Mouse (Mus musculus) small intestine, adult 2 months (tissue): ENCODE results near the gene Celsr2. TPM values are rescaled to one million over a fixed set of nuclear protein-coding genes. Genes with fewer than 3 reads are reported as not detected.

Source experiments
- H3K27ac ChIP-seq: fragments of 200-500 bp; 2 replicates; pipeline ENCODE4 v1.5.1; 2012; ENCODE audit warnings: low read depth, low read length, control low read depth, inconsistent platforms; ENCODE audit not compliant: insufficient read depth
- H3K27me3 ChIP-seq: fragments of 200-500 bp; 2 replicates; pipeline ENCODE4 v1.6.1; 2012; ENCODE audit warnings: mild to moderate bottlenecking, moderate library complexity, low read length, inconsistent platforms; ENCODE audit not compliant: control insufficient read depth, insufficient read depth
- H3K36me3 ChIP-seq: fragments of 200-500 bp; 2 replicates; pipeline ENCODE4 v1.6.1; 2012; ENCODE audit warnings: mild to moderate bottlenecking, low read length, control low read depth, inconsistent platforms; ENCODE audit not compliant: control insufficient read depth, insufficient read depth
- H3K4me1 ChIP-seq: fragments of 200-500 bp; 2 replicates; pipeline ENCODE4 v1.6.1; 2012; ENCODE audit warnings: low read length, inconsistent platforms, mixed read lengths; ENCODE audit not compliant: control insufficient read depth, insufficient read depth, insufficient read length
- H3K4me3 ChIP-seq: fragments of 200-500 bp; 2 replicates; pipeline ENCODE4 v1.5.1; 2012; ENCODE audit warnings: low read depth, mild to moderate bottlenecking, control low read depth, inconsistent platforms, low read length, moderate library complexity
- CTCF ChIP-seq: fragments of 200-500 bp; IDR thresholded peaks from 2 replicates; pipeline ENCODE4 v1.5.1; 2012; ENCODE audit warnings: low read depth, mild to moderate bottlenecking, control low read depth, inconsistent platforms, low read length, moderate library complexity, mixed read lengths; ENCODE audit not compliant: insufficient replicate concordance, insufficient read length; ENCODE audit errors: extremely low read depth
- POLR2A ChIP-seq: fragments of 200-500 bp; IDR thresholded peaks from 2 replicates; pipeline ENCODE4 v1.6.1; 2012; ENCODE audit warnings: low read depth, mild to moderate bottlenecking, control low read depth, inconsistent platforms, low read length, moderate library complexity
- WGBS: fragments of 180-500 bp; shearing (Covaris S2); methylation state at CpG from one replicate; pipeline ENCODE4 v1.1.7; 2018; 5-methylcytosine and 5-hydroxymethylcytosine counted together
- polyA plus RNA-seq: library from polyadenylated mRNA; depleted of rRNA; stranded (reverse); fragments of >200 nt; gene quantifications from 2 replicates; pipeline ENCODE4 v1.2.3, GENCODE M21; 2012; rRNA removed

Gene Celsr2
- polyA plus RNA-seq, 1 experiment = 2.7 TPM

GRCm38 (mm10) chr3:108360894-108361293, 54.5 kb downstream of the Celsr2 start:
- WGBS = 43% methylated on average over 7 of the region's 7 CpGs
- Histone ChIP-seq H3K4me3 (no peak overlapping the region), H3K27me3 (no peaks in the 10 kb centered on the region), H3K36me3 (peaks cover 16% of the 10 kb centered on the region), H3K4me1 (no peaks in the 10 kb centered on the region), H3K27ac (no peak overlapping the region)
- TF ChIP-seq CTCF (no peak), POLR2A (no peak)

GRCm38 (mm10) chr3:108358445-108358844, 56.9 kb downstream of the Celsr2 start:
- H3K27ac ChIP-seq = no peak overlapping the region
- no peak overlapping the region for H3K4me3 ChIP-seq
- peaks cover 33% of the 10 kb centered on the region for H3K36me3 ChIP-seq
- 83% methylated on average over 6 of the region's 6 CpGs for whole genome bisulfite sequencing
- TF ChIP-seq CTCF (no peak), POLR2A (no peak)
- no peaks in the 10 kb centered on the region for H3K27me3 ChIP-seq
- no peaks in the 10 kb centered on the region for H3K4me1 ChIP-seq

DNA sequence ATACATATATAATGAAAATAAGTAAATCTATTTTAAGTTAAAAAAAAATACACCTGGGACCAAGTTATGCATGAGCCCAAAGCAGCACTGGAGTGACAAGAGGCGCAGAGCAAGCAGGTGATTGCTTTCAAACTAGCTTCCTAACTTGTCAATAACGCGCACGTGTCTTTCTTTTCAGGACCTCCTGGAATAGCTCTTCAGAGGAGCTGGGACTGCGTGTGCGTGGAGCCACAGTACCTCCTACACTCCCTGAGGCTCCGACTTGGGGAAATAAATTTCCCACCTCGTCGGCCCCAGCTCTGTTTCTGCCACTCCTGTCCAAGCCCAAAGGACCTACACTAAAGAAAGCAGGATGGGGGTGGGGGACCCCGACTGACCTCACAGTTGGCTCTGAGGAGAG, 58.3 kb downstream of the Celsr2 start:
- Histone ChIP-seq H3K27ac (no peak overlapping the region), H3K36me3 (peaks cover 40% of the 10 kb centered on the region), H3K4me1 (no peaks in the 10 kb centered on the region), H3K27me3 (no peaks in the 10 kb centered on the region), H3K4me3 (no peak overlapping the region)
- TF ChIP-seq POLR2A = no peak
- TF ChIP-seq CTCF = no peak
- 94% methylated on average over 10 of the region's 10 CpGs for WGBS

GRCm38 (mm10) chr3:108355245-108355644, 60.1 kb downstream of the Celsr2 start:
- no peaks in the 10 kb centered on the region for H3K4me1 ChIP-seq
- H3K27ac ChIP-seq = no peak overlapping the region
- H3K36me3 ChIP-seq = peaks cover 52% of the 10 kb centered on the region
- WGBS = 81% methylated on average over 3 of the region's 3 CpGs
- H3K27me3 ChIP-seq = no peaks in the 10 kb centered on the region
- no peak for TF ChIP-seq CTCF
- TF ChIP-seq POLR2A = no peak
- no peak overlapping the region for H3K4me3 ChIP-seq

DNA sequence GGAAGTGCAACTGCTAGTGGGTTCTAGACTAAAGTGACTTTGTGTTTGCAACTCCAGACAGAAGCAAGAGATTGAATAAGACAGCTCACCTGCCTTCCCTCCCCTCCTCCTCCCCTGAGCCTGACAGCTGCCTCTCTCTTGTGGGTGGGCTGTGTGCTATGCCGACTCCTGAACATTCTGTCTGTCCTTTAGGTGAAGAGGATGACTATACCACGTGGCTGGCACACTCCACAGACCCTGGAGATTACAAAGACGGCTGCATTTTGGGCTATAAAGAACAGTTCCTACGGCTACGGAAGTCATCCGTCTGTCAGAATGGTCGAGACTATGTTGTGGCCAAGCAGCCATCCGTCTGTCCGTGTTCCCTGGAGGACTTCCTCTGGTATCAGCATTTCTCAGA, 67.0 kb downstream of the Celsr2 start:
- TF ChIP-seq CTCF (no peak), POLR2A (no peak)
- H3K4me3 ChIP-seq = no peak overlapping the region
- no peaks in the 10 kb centered on the region for H3K4me1 ChIP-seq
- H3K36me3 ChIP-seq = peaks cover 44% of the 10 kb centered on the region
- H3K27ac ChIP-seq = no peak overlapping the region
- 81% methylated on average over 9 of the region's 9 CpGs for WGBS
- no peaks in the 10 kb centered on the region for H3K27me3 ChIP-seq

GRCm38 (mm10) chr3:108345855-108346254, 69.5 kb downstream of the Celsr2 start:
- Histone ChIP-seq H3K36me3 (peaks cover 46% of the 10 kb centered on the region), H3K27ac (no peak overlapping the region), H3K27me3 (no peaks in the 10 kb centered on the region), H3K4me1 (no peaks in the 10 kb centered on the region), H3K4me3 (no peak overlapping the region)
- TF ChIP-seq CTCF (no peak), POLR2A (no peak)
- 62% methylated on average over 7 of the region's 7 CpGs for WGBS

GRCm38 (mm10) chr3:108342185-108342584, 73.2 kb downstream of the Celsr2 start:
- Histone ChIP-seq H3K27ac (no peak overlapping the region), H3K4me1 (no peaks in the 10 kb centered on the region), H3K36me3 (peaks cover 48% of the 10 kb centered on the region), H3K4me3 (no peak overlapping the region), H3K27me3 (no peaks in the 10 kb centered on the region)
- WGBS = 88% methylated on average over 7 of the region's 7 CpGs
- TF ChIP-seq POLR2A = no peak
- TF ChIP-seq CTCF = no peak

DNA sequence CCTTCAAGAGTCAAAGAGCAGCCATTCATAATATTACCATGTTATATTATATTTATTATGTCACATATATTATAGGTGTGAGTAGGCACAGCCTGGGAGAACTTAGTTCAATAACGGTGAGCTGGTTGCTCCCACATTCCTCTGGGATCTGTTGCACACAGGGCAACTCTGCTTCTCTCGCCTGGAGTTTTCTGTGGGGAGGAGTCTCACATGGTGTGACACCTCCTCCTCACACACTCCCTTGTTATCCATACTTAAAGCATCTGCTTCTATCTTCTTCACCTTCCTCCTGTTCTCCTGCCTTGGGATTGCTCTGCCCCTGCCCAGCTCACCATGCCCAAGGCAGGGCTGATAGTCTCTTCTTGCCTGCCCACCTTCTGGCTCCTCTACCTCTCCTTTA, 74.3 kb downstream of the Celsr2 start:
- WGBS = 88% methylated on average over 2 of the region's 2 CpGs

More for the DNA sequence above, 74.3 kb downstream of the Celsr2 start:
- H3K27ac ChIP-seq = no peak overlapping the region
- H3K4me1 ChIP-seq = no peaks in the 10 kb centered on the region
- no peak overlapping the region for H3K4me3 ChIP-seq
- TF ChIP-seq POLR2A (no peak), CTCF (no peak)
- H3K36me3 ChIP-seq = peaks cover 40% of the 10 kb centered on the region
- no peaks in the 10 kb centered on the region for H3K27me3 ChIP-seq

Other genes with a start within 250 kb of the Celsr2 start
- 10.1 and 17.6 TPM in 2 replicates for gene Amigo1, start 229.2 kb downstream of the Celsr2 start, polyA plus RNA-seq
- 5.5 and 9.4 TPM in 2 replicates for gene Cyb561d1, start 214.3 kb downstream of the Celsr2 start, polyA plus RNA-seq
- gene Atxn7l2, start 204.6 kb downstream of the Celsr2 start, polyA plus RNA-seq = 3.6 and 9.7 TPM in 2 replicates
- gene Sypl2, start 188.9 kb downstream of the Celsr2 start, polyA plus RNA-seq = 2.5 and 6.3 TPM in 2 replicates
- gene Psma5, start 158.6 kb downstream of the Celsr2 start, polyA plus RNA-seq = 21.9 and 36.2 TPM in 2 replicates
- gene Sort1, start 131.5 kb downstream of the Celsr2 start, polyA plus RNA-seq = 18.1 and 32.8 TPM in 2 replicates
- gene Mybphl, start 50.6 kb downstream of the Celsr2 start, polyA plus RNA-seq = not detected in 2 replicates
- gene Psrc1, start 31.7 kb downstream of the Celsr2 start, polyA plus RNA-seq = 1.3 and 5.3 TPM in 2 replicates
- 11.7 and 28.1 TPM in 2 replicates for gene Sars, start 29.7 kb upstream of the Celsr2 start, polyA plus RNA-seq
- not detected in 2 replicates for gene 1700013F07Rik, start 118.6 kb upstream of the Celsr2 start, polyA plus RNA-seq
- 15.2 and 19.4 TPM in 2 replicates for gene 5330417C22Rik, start 121.0 kb upstream of the Celsr2 start, polyA plus RNA-seq
- gene Tmem167b, start 146.9 kb upstream of the Celsr2 start, polyA plus RNA-seq = 1.4 and 2.9 TPM in 2 replicates
- gene Taf13, start 156.1 kb upstream of the Celsr2 start, polyA plus RNA-seq = 0.06 and 0.51 TPM in 2 replicates
- gene Wdr47, start 175.7 kb upstream of the Celsr2 start, polyA plus RNA-seq = 0.94 and 1.3 TPM in 2 replicates
- gene Clcc1, start 238.4 kb upstream of the Celsr2 start, polyA plus RNA-seq = 7.3 and 17.7 TPM in 2 replicates